Mouse (Mus musculus) ZHBTc4 (cell line): ENCODE results near the gene Sirt4.
A peak's percentile ranks its signal among the peaks of the same experiment; 100 is the strongest.
"Not testable (repeated sequence)": the region's sequence is repeated elsewhere in the genome, so short reads cannot be mapped to it uniquely, and the experiment has no call there.

ENCODE experiments used
- DNase-seq: peaks from one replicate; pipeline ENCODE4 v3.0.0-alpha.2; 2011; ENCODE audit warnings: low read depth, low spot score

Sirt4 gene

GRCm38 (mm10) chr5:115483947-115484920, at the start of gene Sirt4:
Gene Sirt4 (minus strand): TSS chr5:115484725.
- peak; percentile 98 for DNase-seq

GRCm38 (mm10) chr5:115531671-115532270, 47.2 kb upstream of the Sirt4 start:
- peak; percentile 54 for DNase-seq

GRCm38 (mm10) chr5:115530447-115530809, 45.9 kb upstream of the Sirt4 start:
- no peak for DNase-seq

- DNase-seq: no peak
Measured at GRCm38 (mm10) chr5:115529742-115530446, 45.4 kb upstream of the Sirt4 start.

DNA sequence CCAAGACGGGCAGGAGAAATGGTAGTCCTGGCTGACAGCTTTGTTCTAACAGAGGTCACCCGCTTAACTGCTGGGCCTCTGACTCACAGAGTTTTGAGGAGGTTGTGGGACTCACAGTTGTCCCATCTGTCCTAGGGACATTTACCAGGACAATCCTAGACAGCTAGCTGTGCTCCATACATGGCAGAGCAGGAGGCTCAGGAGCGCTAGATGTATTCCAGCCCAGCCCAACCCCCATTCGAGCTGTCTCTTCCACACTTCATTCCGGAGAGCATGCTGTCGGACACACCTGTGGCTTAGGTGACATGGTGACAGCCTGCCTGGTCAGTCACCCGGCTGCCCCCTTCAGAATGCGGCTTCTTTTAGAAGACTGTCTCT, 44.8 kb upstream of the Sirt4 start:
- no peak for DNase-seq

DNA sequence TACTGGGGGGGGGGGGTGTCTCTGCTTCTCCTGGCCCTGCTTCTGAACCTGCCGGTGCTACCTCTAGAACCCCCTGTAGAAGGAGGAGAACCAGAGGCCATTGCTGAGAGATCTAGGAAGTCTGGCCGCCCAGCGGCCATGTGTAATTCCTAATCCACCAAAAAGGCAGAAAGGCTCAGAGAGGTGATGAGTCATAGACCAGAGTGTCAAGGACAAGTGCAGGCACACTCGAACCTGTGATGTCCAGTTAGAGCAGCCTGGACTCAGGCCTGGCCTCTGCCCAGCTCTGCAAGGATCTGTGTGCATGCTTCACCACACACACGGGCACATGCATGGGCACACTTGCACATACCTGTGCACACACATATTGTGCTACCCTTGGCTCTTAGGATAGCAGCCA, 43.6 kb upstream of the Sirt4 start:
- DNase-seq: no peak

- no peak for DNase-seq
Measured at GRCm38 (mm10) chr5:115526456-115527202, 42.1 kb upstream of the Sirt4 start.

- DNase-seq: no peak
Measured at GRCm38 (mm10) chr5:115525943-115526342, 41.4 kb upstream of the Sirt4 start.

DNA sequence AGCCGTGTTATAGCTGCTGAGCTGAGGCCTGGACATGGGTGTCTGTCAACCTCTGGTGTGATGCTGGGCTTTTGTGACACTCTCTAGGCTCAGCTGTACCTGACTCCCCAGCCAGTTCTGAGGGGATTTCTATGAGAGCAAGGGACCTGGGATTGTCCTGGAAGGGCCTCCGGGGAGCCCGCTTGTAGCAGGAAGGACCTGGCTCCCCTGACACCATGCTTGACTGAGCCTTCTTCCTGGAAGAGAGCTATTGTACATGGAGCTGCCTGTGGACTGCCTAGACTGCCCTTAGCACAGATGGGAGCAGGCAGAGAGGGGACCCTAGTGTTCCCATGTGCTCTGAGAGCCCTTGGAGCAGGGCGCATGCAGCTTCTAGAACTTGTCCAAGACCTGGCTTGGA, 40.9 kb upstream of the Sirt4 start:
- no peak for DNase-seq

DNA sequence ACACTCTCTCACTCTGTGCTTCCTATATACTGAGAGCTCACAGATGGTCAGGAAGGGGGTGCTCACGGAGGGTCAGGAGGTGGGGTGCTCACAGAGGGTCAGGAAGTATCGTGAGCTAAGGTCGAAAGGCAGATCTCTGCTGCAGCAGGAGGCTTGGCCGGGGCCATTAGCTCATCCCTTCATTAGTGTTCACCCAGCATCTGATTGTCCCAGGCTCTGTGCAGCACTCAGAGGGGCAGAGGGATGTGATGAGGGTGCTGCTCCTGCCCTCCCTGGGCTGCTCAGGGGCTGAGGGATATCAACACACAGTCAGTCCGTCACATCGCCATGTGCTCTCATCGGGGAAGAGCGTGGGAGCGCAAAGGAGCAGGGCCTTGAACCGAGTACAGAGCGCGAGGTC, 39.9 kb upstream of the Sirt4 start:
- DNase-seq: no peak

GRCm38 (mm10) chr5:115523971-115524370, 39.4 kb upstream of the Sirt4 start:
- DNase-seq: peak; percentile 54

DNA sequence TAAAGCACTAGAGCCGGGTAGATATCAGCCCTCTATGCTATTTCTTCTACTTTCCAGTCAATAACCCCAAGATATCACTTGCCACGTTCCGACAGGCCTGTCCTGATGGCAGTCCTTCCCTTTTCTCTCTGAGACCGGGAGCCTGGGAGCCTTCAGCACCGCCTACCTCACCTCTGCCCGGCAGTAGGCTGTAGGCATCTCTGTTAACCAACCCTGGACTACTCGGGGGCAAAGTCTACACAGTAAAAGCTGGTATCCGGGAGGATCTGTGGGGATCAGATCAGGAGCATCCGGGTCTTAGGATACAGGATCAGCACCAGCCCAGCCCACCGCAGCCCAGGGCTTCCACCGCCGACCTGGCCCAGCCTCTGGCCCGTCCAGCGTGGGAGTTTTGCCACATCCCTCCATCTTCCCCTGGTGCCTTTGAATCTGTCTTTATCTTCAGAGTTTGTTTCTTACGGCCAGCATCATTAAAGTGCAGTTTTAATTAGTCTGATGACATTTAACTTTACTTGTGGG, 38.5 kb upstream of the Sirt4 start:
- no peak for DNase-seq

DNA sequence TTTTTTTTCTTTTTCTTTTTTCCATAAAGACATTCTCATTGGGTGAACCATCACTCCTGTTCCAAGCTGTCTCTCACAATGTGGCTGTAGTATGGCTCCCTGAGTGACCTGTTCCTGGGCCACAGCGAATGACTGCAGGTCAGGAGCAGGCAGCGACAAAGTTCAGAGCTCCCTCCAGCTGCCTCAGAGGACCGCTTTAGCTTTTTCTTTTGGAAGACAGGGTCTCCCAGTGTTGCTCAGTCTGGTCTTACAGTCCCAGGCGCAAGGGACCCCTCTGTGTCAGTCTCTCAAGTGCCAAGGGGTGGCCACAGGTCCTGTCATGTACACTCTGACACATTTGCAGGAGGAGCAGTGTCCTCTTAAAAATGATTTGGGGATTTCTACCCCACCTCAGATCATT, 38.0 kb upstream of the Sirt4 start:
- no peak for DNase-seq

- no peak for DNase-seq
Measured at GRCm38 (mm10) chr5:115521553-115522461, 37.3 kb upstream of the Sirt4 start.

- no peak for DNase-seq
Measured at GRCm38 (mm10) chr5:115520325-115520869, 35.9 kb upstream of the Sirt4 start.

GRCm38 (mm10) chr5:115518214-115518613, 33.7 kb upstream of the Sirt4 start:
- DNase-seq: not testable (repeated sequence)

- no peak for DNase-seq
Measured at GRCm38 (mm10) chr5:115517501-115517900, 33.0 kb upstream of the Sirt4 start.

DNA sequence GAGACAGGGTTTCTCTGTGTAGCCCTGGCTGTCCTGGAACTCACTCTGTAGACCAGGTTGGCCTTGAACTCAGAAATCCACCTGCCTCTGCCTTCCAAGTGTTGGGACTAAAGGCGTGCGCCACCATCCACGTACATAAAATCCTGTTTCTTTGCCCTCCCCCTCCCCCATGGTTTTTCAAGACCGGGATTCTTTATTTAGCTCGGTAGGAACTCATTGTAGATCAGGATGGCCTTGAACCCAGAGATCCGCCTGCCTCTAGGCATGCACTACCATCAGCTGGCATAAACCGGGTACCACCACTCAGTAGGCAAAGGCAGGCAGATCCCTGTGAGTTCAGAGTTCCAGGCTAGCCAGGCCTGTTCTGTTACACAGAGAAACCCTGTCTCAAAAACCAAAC, 32.4 kb upstream of the Sirt4 start:
- no peak for DNase-seq

DNA sequence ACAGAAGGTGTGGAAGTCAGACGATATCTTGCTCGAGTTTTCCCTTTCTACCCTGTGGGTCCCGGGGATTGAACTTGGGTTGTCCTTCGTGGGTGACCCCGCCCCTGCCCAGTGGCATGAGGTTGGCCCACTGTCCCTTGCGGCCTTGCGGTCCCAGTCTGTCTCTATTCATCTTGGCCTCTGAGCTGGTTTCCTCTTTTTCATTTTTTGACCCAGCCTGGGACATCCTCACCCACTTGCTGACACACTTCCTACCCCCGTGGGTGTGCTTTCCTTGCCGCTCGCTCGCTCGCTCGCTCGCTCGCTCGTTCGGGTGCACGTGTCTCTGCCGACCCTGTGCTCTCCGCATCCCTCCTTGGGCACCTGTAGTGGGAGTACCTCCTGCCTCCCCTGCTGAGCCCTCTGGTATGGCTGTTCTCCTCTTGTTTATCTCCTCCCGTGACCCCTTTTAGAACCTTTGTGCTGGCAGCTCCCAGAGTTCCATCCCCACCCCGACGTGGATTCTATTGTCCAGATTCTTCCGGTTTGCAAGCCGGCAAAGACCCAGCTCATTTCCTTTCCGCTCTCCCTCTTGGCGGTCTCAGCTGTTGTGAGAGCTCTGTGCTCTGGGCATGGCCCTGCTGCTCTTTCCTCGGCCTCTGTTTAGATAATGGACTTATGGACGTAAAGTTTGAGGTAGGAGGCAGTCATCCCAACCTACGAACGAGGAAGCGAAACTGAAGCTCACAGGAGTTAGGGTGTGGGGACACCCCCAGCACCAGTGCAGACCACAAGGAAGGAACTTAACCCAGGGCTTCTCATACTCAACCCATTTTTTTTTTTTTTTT, 31.8 kb upstream of the Sirt4 start:
- peak; percentile 89 for DNase-seq
